Mouse (Mus musculus) brain, embryonic 14.5 days (tissue): Measurements from ENCODE around the gene Bspry.

ENCODE experiments used
- CTCF ChIP-seq: fragments of 200-500 bp; IDR thresholded peaks from 2 replicates; pipeline ENCODE4 v1.5.1; 2012; ENCODE audit warnings: inconsistent platforms, mild to moderate bottlenecking, moderate library complexity, borderline replicate concordance; ENCODE audit not compliant: insufficient read depth, insufficient read length; ENCODE audit errors: extremely low read depth
- POLR2A ChIP-seq: fragments of 200-500 bp; IDR thresholded peaks from 2 replicates; pipeline ENCODE4 v1.6.1; 2012; ENCODE audit warnings: mild to moderate bottlenecking, inconsistent platforms, borderline replicate concordance; ENCODE audit not compliant: poor library complexity, insufficient read depth, insufficient read length, severe bottlenecking; ENCODE audit errors: extremely low read depth

DNA sequence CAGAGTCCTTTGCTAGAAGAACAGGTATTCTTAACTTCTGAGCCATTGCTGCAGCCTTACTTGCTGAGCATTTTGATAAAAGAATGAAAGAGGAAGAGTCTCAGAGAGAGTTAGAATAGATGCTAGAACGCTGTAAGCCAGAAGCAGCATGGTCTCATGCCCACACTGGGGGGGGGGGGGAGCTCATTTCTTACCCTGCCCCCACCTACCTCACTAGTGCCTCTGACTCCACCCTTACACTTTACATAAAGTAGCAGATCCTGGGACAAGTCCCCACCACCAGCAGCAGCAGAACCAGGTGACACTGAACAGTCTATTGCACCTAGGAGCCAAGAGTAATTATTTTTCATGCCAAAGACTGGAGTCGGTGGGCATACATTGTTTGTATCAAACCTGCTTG, 4.7 kb upstream of the Bspry start:
- TF ChIP-seq CTCF (no peak), POLR2A (no peak)
